24 mouse cellular contexts compared by ENCODE assay signal in genomic region chr1:192657417-192657816, GRCm38 (mm10).
"Had no signal": no experiment of that assay in that cellular context is flagged by ENCODE, and none has a peak within 500 bp of the region (broad histone marks: within the 10 kb centered on the region; RNA-seq: fewer than 3 reads in every experiment).

No protein-coding gene starts in this region.

- H3K36me3 ChIP-seq: hindbrain, embryonic 15.5 days had no signal

- H3K9ac ChIP-seq: heart, embryonic 13.5 days; heart, embryonic 15.5 days; hindbrain, embryonic 13.5 days; hindbrain, embryonic 15.5 days; kidney, embryonic 15.5 days; limb, embryonic 13.5 days; limb, embryonic 15.5 days had no signal

- DNase-seq: gastrocnemius, postnatal 14 days; gastrocnemius, postnatal 36 days; heart, adult 18-20 months; heart, postnatal 14 days; heart, postnatal 36 days; kidney, adult 11 months; kidney, adult 2 months; kidney, adult 9 months; kidney, postnatal 14 days; kidney, postnatal 36 days; layer of hippocampus, adult 9-11 months; layer of hippocampus, postnatal 36 days; left cerebral cortex, postnatal 4 days had no signal

- H3K4me1 ChIP-seq: hindbrain, embryonic 13.5 days; hindbrain, embryonic 15.5 days; kidney, embryonic 15.5 days; limb, embryonic 13.5 days; limb, embryonic 15.5 days had no signal

- H3K4me3 ChIP-seq: heart, embryonic 10.5 days; heart, embryonic 13.5 days; heart, embryonic 15.5 days; hindbrain, embryonic 13.5 days; hindbrain, embryonic 15.5 days; kidney, embryonic 15.5 days; limb, embryonic 13.5 days; limb, embryonic 15.5 days had no signal

- ATAC-seq: hindbrain, postnatal 0 days; intestine, embryonic 16.5 days had no signal

- H3K27me3 ChIP-seq: heart, embryonic 13.5 days; heart, embryonic 15.5 days; hindbrain, embryonic 13.5 days; hindbrain, embryonic 15.5 days; kidney, embryonic 15.5 days; limb, embryonic 13.5 days; limb, embryonic 15.5 days had no signal

- H3K4me2 ChIP-seq: heart, embryonic 13.5 days; heart, embryonic 15.5 days; hindbrain, embryonic 13.5 days; hindbrain, embryonic 15.5 days; kidney, embryonic 15.5 days; limb, embryonic 13.5 days; limb, embryonic 15.5 days had no signal

- H3K9me3 ChIP-seq: heart, embryonic 10.5 days; heart, embryonic 15.5 days; hindbrain, embryonic 13.5 days; hindbrain, embryonic 15.5 days; kidney, embryonic 15.5 days; limb, embryonic 15.5 days had no signal

- H3K27ac ChIP-seq: heart, embryonic 10.5 days; heart, embryonic 13.5 days; heart, embryonic 15.5 days; hindbrain, embryonic 13.5 days; hindbrain, embryonic 15.5 days; hindbrain, postnatal 0 days; kidney, embryonic 15.5 days; kidney, postnatal 0 days; limb, embryonic 13.5 days; limb, embryonic 15.5 days had no signal
